Mouse (Mus musculus) cerebellum, postnatal 10 days (tissue): Measurements from ENCODE around the gene Mia2.

Experiments
- DNase-seq, 2 experiments: peaks; one replicate each; pipeline ENCODE4 v3.0.0; 2021; ENCODE audit warnings: mixed read lengths in 2 of 2

The Mia2 gene

DNA sequence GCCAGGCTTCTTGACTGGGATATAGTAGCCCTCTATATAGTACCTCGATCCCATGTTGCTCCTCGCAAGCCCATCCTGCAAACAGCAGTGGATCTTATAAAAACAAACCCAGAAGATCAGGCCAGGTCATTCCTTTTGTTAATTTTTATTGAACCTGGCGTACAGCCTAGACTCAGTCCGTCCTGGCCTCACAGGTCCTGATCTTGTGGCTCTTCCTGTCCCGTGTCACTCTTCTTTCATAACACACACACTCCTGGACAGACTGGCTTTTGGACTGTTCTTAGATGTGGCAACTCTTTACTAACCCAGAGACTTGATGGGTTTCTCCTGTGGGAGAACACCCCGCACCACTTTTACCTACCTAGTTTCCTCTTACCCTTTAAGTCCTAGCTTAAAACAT, 10.3 kb downstream of the Mia2 start:
- DNase-seq: no peak

DNA sequence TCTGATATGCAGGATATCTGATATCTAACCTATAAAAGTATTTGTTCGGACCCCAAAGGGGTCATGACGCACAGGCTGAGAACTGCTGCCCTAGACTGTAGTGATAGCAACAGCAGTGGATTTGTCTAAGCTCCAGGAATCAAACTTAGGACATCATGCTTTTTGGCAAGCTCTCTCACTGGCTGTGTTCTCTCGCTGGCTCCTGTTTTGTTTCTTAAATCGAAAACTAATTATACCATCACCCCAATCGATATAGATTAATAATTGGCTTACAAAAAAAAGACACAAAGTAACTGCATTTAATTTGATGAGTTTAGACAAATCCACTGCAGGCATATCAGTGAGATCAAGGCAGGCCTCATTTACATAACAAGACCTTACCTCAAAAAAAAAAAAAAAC, 10.9 kb downstream of the Mia2 start:
- no peak for DNase-seq

DNA sequence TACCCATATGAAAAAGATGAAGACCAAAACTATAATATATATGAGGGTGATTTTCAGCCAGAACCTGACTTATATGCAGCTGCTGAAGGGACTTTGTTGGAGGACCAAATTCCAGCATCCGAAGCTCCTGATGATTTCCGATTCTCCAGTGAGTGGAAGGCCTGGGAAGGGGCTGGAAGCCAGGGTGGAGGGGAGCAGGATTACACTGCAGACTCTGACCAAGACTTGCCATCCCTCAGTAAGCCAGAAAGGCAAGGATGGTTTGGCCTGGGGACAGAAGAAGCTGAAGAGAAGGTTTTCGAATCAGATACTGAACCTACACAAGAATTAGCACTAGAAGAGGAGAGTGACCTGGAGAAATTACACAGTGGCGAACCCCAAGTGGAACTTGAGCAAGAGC, 12.3 kb downstream of the Mia2 start:
- no peak for DNase-seq

DNA sequence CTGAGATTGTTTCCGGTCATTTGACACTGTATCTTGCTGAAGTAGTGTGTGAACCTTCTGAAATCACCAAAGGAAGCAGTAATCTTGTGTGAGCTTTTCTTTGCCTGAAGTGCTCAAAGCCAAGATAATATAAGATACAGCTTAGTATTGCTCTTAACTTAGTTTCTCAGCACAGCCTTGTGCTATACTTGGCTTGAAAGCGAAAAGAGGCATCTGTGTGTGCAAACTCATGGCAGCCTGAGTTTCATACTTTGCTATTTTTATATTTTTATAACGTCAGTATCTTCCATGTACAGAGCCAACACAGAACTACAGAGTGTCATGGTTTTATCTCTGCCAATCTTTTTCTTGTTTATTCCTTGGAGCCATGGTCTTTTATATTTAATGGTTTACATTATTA, 21.6 kb downstream of the Mia2 start:
- DNase-seq: no peak

DNA sequence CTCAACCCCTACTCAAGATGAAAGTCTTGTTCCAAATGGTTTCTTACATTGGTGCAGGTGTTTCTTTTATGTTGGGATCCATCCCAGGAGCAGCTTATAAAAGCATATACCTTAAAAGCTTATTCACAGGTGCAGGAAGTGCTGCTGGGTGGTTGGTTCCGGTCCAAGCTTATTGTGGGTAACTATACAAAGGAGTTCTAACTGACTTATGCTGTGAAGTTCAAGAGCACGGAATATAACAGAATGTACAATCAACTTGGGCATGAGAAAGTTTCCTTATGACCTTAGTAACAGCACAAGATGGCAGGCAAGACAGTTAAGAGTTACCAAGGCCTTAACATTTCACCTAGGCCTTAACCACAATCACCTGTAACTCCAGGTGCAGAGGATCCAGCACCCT, 29.8 kb downstream of the Mia2 start:
- DNase-seq: no peak

DNA sequence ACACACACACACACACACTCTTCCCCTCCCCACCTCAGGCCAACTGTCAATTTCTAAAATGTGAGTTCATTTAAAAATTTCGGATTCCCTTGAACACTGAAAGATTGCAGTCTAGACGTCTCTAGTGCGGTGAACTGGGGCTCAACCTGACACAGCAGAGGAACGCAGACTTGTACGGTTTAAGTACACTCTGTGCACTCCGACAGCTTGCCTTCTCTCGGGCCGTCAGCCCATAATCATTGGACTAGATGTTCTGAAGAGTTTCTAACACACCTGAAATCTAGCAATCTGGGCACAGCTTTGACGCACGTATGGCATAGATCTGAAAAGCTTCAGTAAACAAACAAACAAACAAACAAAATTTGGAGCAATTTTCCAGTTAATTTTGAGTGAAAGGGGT, 32.9 kb downstream of the Mia2 start:
- no peak for DNase-seq

DNA sequence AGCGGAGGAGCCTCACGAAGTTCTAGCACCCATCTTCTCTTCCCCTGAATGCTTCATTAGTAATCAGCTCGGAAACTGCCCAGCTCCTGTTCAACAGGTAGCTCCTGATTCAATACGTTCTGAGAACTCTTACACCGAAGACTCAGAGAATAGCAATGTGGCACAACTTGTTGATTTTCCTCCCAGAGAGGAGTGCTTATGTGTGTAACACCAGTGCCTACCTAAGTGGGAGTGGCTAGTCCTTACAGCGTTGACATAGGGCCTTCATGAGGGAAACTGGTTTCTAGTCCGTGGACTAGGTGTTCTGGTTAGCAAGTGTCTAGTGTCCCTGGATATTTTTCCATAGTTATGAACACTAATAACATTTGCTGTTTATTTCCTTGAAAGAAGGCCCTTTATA, 33.4 kb downstream of the Mia2 start:
- peak; percentile 6 to 16 for DNase-seq

DNA sequence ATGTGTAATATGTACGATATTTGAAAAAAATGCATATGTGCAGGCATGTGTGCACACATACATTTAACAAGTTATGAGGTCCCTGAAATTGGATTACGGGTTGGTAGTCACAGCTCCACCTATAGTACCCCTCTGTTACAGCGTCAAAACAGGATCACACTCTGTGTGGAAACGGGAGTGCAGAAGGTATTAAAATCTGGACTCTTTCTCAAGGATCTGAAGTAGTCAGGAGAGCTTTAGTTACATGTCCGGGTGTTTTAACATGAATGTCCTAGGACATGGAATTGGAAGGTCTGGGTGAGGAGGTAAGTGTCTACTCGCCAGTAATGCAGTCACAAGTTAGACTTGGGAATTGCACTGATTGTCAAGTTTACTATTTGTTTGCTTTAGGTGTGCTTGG, 34.0 kb downstream of the Mia2 start:
- peak; percentile 53 to 55 for DNase-seq

DNA sequence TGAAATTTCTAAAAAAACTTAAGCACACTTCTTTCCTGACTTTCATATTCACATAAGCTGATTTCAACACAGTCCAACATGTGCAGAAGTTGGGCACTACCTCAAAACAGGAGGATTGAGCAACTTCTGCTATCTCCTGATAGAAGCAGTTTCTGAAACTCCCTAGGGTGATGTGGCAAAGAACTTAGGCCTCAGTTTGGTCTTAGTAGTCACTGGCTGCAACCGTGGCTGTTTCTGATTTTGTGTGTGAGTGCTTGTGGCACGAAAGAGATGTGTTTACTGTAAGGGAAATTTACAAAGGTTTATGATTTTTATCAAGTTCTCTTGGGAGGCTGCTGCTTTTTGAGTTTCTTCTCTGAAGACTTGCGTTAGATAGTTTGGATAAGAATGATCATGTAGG, 34.6 kb downstream of the Mia2 start:
- DNase-seq: peak in 1 of 2 experiments; percentile 16

DNA sequence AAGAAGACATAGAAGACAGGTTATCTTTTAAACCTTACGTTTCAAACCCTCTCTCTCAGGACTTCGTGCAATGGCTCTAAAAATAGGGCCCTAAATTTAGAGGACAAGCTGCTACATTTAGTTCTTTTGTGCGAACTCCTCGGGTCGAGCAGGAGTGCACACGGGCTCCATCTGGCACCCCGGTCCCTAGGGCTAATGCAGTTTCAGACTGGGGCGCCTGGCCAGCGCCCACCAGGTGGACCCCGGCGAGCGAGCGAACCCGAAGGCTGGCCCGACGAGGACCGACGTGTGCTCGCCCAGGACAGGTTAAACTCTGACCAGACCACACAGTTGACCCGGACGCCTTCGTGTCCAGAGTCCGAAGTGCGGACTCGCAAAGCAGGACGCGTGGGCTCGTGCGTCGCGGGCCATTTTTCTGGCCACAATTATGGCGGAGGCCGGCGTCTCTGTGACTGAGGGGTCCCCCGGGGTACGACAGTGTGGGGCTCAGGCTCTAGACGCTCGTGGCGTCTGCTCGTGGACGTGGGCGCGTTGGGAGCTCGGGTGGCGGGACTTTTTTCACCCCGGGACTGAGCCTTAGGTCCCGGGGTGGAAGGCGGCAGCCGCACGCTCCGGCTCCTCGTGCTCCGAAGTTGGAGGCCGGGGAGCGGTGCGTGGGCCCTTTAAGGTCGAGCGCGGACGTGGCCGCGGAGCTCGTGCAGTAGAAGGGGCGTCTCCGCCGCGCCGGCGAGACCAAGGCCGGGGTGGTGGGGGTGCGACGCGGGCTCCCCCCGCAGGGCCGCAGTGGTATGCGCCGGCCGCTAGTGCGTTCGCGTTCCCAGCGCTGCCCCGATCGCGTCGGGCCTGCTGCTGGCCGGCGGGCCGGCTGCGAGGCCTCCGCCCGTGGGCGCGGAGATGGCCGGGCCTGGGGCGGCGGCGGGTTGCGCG, 35.3 kb downstream of the Mia2 start:
- DNase-seq: peak; percentile 95 to 96

DNA sequence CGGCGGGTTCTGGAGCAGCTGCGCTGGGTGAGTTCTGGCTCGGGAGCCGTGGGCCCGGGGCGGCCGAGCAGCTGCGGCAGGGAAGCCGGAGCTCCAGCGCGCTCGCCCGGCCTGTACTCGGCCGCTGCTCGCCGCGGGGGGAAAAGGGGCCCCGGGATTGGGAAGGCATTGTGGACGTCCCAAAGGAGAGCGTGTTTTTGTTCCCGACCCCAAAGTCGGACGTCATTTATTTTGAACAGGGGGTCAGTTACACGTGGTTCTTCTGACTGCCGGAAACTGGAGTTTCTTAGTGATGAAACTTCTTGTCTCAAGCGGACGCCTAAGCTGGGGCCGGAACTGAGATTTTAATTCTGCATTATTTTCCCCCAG, 36.0 kb downstream of the Mia2 start:
- DNase-seq: peak in 1 of 2 experiments; percentile 86

DNA sequence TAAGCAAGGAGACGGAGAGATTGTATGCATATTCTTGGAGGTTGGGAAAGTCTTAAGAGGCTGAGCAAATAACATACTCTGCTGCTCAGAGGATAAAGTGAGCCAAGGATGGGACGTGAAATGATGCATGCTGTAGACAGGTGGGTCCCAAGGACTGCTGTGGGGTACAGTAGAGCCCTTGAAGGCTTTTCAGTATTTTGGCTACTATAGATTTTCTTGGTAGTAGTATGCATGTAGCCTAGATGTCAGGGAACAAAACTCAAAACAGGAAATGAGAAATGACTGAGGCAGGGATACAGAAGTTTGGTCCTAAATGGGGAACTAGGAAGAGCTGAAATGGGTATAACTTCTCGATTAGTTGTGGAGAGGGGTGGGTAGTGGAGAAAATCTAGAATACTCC, 36.9 kb downstream of the Mia2 start:
- no peak for DNase-seq

DNA sequence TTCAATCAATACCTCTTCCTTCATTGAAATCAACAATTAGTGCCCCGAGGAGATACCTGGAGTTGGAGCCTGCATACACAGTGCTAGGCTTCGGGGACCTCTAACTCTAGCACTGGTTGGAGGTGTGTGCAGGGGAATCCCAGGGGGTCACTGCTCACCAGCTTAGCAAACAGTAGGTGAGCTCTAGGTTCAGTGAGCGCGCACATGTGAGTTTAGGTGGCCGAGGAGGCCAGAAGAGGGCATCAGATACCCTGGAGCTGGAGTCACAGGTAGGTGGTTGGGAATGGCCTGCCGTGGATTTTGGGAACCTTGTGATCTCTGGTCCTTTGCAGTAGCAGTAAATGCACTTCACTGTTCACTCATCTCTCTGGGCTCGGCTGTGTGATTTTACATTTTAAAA, 37.3 kb downstream of the Mia2 start:
- DNase-seq: peak in 1 of 2 experiments; percentile 11

DNA sequence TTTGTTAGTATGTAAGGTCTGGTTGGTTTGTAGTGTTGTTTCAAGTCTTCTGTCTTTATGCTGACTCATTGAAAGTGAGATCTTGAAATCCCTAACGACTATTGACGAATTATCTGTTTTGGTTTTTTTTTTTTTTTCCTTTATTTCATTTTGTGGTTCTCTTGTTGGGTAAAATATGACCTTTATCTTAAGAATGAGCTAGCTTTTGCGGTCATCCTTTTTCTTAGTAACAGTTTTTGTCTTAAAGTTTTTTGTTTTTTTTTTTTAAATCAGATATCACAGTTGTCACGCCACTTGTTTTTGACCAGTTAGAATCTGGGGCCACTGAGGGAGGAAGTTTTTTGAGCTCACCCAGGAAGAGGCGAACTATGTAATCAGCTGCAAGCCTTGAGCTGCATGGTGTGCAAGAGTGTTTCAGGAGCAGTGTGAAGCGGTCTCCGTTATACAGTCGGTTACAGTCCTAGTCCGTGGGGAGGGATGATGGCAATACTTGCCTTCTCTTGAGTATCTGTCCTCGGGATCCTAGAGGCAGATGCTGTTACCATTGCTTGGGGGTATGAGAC, 37.9 kb downstream of the Mia2 start:
- no peak for DNase-seq

DNA sequence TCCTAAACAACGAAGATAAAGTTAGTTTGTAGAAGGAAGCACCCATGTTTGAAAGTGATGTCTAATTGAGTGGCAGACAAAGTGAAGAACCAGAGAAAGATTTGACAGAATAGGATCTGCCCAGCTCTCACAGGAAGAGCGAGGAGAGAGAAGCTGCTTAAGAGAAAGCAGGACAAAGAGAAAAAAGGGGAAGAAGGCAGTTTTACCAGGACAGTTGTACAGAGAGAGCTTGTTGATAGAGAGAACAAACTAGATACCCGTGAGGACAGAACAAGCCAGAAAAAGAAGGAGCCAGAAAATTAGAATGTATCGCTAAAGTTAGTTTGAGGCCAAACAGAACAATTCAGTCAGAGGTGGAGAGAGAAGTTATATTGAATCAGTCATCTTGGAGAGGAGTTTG, 39.5 kb downstream of the Mia2 start:
- DNase-seq: no peak

DNA sequence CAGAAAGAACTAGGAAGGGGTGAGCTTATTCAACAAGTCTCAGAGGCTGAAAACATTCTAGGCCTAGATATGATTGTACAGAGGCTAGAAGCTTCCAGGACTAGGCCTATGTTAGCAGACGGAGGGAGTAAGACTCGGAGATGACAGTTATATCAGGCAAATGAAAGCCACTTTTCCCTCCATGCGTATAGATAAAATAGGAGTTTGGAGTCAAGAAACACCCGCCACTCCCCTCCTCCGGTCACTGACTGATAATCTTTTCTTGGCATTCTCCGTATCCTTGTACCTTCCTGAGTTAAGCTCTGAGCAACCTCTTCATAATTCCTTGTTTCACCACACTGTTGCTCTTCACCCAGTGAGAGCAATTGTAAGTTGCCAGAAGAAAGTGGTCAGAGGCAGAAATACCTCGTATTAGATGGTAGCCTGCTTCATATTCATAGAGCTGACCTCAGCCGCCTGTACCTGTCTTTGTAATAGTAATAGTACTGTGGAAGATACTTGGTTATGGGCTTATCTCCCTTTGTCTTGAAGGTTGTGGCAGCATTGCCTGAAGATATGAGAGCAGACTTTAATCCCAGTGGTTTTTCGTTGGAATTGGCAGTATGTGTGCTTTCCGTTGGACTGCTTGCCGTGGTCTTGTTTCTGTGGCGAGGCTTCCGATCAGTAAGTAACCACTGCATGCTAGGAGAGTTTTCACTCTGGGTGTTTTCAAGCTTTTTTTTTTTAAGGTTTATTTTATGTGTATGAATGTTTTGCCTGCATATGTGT, 40.1 kb downstream of the Mia2 start:
- no peak for DNase-seq

DNA sequence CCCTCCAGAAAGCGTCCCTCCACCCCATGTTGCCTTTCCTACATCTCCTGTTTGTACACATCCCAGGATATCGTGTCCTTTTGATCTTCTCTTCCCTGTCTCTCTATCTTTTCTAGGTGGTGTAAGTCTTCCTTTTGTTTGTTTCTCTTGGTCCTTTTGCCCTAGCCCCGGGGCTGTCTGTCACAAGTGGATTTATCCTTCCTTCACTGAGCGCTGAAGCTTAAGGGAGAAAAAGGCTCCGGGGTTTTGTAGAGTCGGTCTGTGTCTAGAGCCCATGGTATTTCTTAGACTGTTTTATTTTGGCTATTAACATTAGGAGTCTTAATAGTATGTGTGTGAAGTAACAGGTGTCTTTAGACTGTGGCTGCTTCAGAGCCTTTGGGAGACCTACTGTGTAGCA, 41.4 kb downstream of the Mia2 start:
- no peak for DNase-seq

DNA sequence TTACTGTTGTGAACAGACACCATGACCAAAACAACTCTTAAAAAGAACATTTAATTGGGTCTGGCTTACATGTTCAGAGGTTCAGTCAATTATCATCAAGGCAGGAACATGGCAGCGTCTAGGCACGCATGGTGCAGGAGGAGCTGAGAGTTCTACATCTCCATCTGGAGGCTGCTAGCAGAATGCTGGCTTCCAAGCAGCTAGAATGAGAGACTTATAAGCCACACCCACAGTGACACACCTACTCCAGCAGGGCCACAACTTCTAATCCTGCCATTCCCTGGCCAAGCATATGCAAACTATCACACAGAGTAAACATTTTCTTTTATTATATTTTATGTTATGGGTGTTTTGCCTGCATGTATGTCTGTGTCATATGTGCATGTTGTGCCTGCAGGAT, 43.8 kb downstream of the Mia2 start:
- DNase-seq: no peak

DNA sequence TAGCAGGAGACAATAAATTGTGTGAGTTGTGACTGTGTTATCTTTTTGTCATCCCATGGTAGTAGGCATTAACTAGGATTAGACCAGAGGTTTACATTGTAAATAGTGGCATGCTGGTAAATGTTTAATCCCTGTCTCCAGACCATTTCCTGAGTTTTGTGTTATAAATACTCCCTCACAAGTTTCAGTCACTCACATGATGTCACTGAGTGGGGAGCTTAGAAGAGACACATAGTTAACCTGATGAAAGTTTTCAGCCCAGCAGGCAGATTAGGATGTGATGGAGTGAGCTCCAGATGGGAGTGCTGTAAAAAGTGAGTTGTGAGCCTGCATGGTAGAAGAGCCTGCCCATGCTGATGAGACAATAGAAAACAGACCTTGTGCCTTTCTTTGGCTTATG, 49.5 kb downstream of the Mia2 start:
- DNase-seq: no peak

DNA sequence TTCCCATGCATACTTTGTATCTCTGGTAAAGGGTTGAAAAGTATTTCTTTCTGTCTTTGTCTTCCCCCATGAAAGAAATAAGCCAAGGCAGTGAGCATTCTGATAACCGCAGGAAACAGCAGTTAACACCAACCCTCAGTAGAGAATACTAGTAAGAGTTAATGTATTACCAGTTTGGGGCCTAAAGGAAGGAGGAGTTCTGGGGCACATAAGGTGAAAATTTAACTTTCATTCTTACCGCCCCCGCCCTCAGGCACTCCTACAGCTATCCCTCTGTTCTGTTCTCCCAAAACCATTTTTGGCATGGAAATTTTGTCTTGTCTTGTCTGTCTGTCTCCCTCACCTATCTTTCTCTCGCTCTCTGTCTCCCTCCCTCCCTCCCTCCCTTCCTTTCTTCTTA, 54.1 kb downstream of the Mia2 start:
- no peak for DNase-seq

DNA sequence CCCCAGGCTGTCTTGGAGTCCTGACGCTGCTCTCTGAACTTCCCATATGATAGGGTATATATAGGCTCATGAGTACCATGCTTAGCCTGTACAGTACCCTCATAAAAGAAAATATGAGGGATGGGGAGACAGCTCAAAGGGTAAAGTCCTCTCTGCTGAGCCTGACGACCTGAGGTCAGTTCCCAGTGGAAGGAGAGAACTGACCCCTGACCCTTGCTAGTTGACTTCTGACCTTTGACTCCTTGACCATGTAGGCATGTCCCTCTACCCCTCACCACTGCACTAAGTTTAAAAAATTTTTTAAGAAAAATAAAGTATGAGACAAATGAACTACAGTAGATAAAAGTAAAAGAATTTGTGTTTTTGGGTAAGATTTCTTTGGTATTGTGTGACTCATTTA, 65.5 kb downstream of the Mia2 start:
- DNase-seq: no peak

DNA sequence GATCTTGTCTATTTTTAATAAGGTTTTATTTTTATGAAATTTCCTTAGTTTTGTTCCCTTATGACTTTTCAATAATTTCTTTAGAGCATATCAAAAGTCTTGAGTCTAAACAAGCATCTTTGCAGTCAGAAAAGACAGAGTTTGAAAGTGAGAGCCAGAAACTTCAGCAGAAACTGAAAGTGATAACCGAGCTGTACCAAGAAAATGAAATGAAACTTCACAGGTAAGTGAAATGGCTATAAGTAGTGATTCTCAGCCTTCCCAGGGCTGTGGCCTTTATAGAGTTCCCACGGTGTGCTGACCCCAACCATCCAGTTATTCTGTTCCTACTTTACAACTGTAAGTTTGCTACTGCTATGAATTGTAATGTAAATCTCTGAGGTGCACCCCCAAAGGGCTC, 67.2 kb downstream of the Mia2 start:
- DNase-seq: no peak

DNA sequence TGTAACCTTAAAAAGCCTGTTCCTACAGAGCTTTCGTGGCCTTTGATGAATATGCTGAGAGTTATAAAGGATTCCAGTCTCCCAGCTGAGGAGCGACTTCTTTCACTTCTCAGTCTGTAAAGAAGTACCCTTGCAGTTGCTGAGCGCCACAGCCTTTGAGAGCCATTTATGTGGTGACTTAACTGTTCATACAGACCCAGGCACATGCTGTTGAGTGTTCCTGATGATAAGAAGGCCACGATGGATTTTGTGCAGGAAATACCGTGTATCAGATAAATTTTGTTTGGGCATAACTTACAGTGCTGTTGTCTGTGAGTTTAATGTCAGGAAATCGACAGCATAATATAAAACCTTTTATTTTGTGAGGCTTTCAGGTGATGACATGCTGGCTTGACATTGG, 68.9 kb downstream of the Mia2 start:
- no peak for DNase-seq

DNA sequence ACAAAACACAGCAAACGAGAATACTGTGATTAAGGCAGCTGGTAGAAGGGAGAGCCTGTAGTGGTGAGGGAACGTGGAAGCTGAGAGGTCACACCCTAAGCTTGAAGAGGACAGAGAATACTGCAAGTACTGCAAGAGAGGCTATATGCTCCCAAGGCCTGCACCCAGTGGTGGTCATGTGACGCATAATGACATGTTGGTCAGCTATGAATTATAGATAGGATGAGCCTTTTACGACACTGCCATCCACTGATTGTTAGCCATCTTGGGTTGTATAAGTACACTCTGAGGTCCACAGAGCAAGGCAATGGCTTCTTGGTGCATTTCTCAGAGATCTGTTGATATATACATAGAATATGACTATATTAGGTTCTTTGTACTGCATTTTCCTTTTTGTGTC, 71.0 kb downstream of the Mia2 start:
- DNase-seq: no peak
